Mouse (Mus musculus) kidney, adult 2 months (tissue): ENCODE results near the gene Otub1.

Experiments
- CTCF ChIP-seq: fragments of 200-500 bp; conservative IDR thresholded peaks from 2 replicates; pipeline ENCODE4 v1.5.1; 2011; ENCODE audit warnings: low read depth, mild to moderate bottlenecking, control low read depth, low read length, moderate library complexity, mixed read lengths; ENCODE audit not compliant: insufficient read depth, insufficient read length
- POLR2A ChIP-seq: fragments of 200-500 bp; IDR thresholded peaks from one replicate; pipeline ENCODE4 v1.6.1; 2011; ENCODE audit warnings: low read depth, low read length, control low read depth

- TF ChIP-seq CTCF (no peak), POLR2A (no peak)
Measured at GRCm38 (mm10) chr19:7200427-7200826, 5.7 kb downstream of the Otub1 start.
